Mouse (Mus musculus) layer of hippocampus, postnatal 10 days (tissue): ENCODE measurements around the gene Smg7. TPM values are rescaled to one million over a fixed set of nuclear protein-coding genes. Genes with fewer than 3 reads are reported as not detected.
A peak's percentile ranks its signal among the peaks of the same experiment; 100 is the strongest.

Source experiments
- DNase-seq, 2 experiments: peaks; one replicate each; pipeline ENCODE4 v3.0.0; 2021; ENCODE audit warnings: low spot score in 2 of 2
- total RNA-seq, 2 experiments: library from RNA; stranded (reverse); gene quantifications; 2 replicates each; pipeline ENCODE4 v1.2.3; 2021

Smg7 gene
- total RNA-seq, 2 experiments from 2014 or later, result 70.1 to 78.8 TPM

- no peak for DNase-seq
Measured at GRCm38 (mm10) chr1:152809541-152810252, 92.7 kb downstream of the Smg7 start.

- DNase-seq, result no peak
Measured at GRCm38 (mm10) chr1:152808392-152808680, 94.1 kb downstream of the Smg7 start.

- no peak for DNase-seq
Measured at GRCm38 (mm10) chr1:152807619-152808391, 94.6 kb downstream of the Smg7 start.

- no peak for DNase-seq
Measured at GRCm38 (mm10) chr1:152804907-152805306, 97.5 kb downstream of the Smg7 start.

GRCm38 (mm10) chr1:152800633-152801176, 101.7 kb downstream of the Smg7 start:
- DNase-seq, result no peak

GRCm38 (mm10) chr1:152799897-152800296, 102.5 kb downstream of the Smg7 start, which contains the start of gene Ncf2:
Gene Ncf2, plus strand, starts transcription at chr1:152800194.
- DNase-seq, result no peak

GRCm38 (mm10) chr1:152798125-152798524, 104.3 kb downstream of the Smg7 start:
- no peak for DNase-seq

GRCm38 (mm10) chr1:152796683-152797263, 105.7 kb downstream of the Smg7 start:
- no peak for DNase-seq

GRCm38 (mm10) chr1:152795688-152796255, 106.7 kb downstream of the Smg7 start:
- no peak for DNase-seq

GRCm38 (mm10) chr1:152793495-152794130, 108.8 kb downstream of the Smg7 start:
- DNase-seq, result no peak

GRCm38 (mm10) chr1:152792736-152793494, 109.5 kb downstream of the Smg7 start:
- peak; percentile 33 to 38 for DNase-seq

GRCm38 (mm10) chr1:152791269-152791668, 111.2 kb downstream of the Smg7 start:
- no peak for DNase-seq

- no peak for DNase-seq
Measured at GRCm38 (mm10) chr1:152790821-152791220, 111.6 kb downstream of the Smg7 start.

- no peak for DNase-seq
Measured at GRCm38 (mm10) chr1:152790254-152790653, 112.2 kb downstream of the Smg7 start.

GRCm38 (mm10) chr1:152788121-152788660, 114.3 kb downstream of the Smg7 start:
- no peak for DNase-seq

Other genes with a start within 250 kb of the Smg7 start
- gene Apobec4, start 152.1 kb downstream of the Smg7 start, total RNA-seq, result not detected
- 10 to 100 TPM; 63.9 to 67.0 TPM for gene Rgl1, start 136.3 kb downstream of the Smg7 start, total RNA-seq
- 100 to 1,000 TPM; 272 to 278 TPM for gene Arpc5, start 136.1 kb downstream of the Smg7 start, total RNA-seq
- 1 to 10 TPM; 2.3 to 3.7 TPM for gene Ncf2, start 102.5 kb downstream of the Smg7 start, total RNA-seq
- gene Nmnat2, start 52.3 kb upstream of the Smg7 start, total RNA-seq, result 100 to 1,000 TPM in 1 of 2 experiments, 10 to 100 TPM in 1; 99.2 to 106 TPM